Mouse (Mus musculus) NIH3T3 (cell line): Measurements from ENCODE around the gene P4htm.

Source experiments
- DNase-seq: peaks from one replicate; pipeline ENCODE4 v3.0.0-alpha.2; 2012; ENCODE audit warnings: low read depth

P4htm gene

DNA sequence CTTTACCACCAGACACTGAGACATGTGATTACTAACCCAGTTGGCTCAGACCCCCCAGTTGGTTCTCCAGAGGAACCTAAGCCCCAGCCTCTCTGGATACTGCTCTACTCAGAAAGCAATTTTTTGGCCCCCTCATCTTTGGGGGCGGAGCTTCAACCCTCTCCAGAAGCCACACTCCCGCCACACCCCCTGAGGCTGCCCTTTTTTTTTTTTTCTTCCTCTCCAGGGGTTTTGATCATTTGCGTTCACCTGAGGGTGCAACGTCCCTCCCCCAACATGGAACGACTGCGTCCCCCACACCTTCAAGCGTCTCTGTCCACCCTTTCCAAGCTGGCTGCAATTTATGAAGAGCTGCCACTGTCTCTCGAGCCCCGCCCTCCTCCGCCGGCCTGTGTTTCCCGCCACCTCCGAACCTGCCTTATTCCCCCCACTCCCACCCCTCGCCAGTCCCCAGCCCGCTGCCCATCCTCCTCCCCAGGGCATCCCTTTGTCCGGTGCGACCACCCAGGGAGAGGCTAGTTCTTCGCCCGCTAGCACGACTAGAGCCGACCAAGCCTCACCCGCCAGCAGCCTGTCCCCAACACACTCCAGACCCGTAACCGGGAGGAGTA, 19.4 kb downstream of the P4htm start:
- peak; percentile 77 for DNase-seq

DNA sequence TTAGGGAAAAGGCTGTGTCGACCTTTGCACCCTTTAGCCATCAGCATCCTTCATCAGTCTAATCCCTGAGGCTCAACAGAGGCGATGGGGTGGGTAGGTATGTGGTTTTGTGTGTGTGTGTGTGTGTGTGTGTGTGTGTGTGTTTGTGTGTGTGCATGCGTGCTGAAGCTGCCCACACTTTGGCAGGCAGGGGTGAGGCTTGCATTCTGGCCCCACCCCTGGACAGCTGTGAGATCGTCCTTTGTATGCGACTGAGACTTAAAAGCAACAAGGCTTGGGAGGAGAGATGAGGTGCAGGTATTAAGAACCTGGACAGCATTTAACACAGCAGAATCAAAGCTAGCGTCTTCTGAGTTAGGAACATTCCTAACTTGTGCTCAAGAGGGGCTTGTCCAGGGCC, 20.4 kb downstream of the P4htm start:
- no peak for DNase-seq

DNA sequence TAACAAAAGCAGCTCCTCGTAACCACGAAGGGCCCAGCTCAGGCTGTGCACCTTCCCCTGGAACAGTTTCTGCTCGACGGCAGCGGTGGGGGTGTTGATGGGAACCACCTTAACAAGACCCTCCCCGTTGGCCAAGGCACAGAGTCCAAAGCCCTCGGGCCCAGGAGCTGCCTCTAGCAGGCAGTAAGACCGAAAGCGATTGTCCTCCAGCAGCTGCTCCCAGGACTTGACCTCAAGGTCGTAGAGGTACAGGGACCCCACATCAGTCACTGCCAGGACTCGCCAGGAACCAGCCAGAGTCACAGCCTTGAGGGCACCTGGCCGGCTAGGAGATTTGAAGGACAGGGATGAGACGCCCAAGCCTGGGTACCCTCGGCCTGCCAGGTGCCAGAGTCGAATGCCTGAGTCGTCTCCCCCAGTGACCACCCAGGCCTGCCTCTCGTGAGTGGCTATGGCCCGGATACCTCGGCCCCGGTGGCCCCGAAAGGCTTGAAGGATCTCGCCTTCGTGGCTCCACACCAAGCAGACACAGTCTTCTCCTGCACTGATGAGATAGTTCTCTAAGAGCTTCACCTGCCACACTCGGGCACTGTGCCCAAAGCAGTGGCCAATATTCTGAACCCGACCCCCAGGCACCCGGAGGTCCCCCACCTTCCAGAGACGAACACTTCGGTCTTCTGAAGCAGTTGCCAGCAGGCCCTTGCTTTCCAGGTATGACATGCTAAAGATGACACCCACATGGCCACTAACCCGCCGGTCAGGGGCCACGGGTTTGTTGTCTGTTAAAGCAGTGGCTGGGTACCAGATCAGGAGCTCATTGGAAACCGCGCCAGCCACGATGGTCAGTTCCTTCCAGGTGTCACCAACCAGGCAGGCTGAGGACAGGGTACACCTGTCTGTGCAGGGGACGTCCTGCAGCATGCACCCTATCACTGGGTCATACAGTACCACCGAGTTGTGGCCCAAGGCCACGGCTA, 21.9 kb downstream of the P4htm start:
- DNase-seq, result no peak

DNA sequence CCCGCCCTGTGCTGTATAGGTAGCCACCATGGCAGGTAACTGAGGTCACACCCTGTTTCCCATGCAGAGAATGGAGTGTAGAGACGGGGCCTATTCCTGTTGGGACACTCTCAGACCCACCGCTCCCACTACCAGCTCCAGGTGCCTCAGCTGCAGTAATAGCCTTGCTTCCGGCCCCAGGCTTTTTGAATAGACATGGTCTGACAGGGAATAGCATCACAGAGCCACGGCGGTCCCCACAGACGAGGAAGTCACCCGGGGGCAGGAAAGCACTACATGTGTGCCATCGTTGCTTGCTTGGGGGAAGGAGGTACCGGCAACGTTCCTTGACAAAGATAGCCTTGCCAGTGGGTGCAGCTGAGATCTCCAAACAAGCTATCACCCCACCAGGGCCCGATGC, 22.5 kb downstream of the P4htm start:
- DNase-seq, result no peak

DNA sequence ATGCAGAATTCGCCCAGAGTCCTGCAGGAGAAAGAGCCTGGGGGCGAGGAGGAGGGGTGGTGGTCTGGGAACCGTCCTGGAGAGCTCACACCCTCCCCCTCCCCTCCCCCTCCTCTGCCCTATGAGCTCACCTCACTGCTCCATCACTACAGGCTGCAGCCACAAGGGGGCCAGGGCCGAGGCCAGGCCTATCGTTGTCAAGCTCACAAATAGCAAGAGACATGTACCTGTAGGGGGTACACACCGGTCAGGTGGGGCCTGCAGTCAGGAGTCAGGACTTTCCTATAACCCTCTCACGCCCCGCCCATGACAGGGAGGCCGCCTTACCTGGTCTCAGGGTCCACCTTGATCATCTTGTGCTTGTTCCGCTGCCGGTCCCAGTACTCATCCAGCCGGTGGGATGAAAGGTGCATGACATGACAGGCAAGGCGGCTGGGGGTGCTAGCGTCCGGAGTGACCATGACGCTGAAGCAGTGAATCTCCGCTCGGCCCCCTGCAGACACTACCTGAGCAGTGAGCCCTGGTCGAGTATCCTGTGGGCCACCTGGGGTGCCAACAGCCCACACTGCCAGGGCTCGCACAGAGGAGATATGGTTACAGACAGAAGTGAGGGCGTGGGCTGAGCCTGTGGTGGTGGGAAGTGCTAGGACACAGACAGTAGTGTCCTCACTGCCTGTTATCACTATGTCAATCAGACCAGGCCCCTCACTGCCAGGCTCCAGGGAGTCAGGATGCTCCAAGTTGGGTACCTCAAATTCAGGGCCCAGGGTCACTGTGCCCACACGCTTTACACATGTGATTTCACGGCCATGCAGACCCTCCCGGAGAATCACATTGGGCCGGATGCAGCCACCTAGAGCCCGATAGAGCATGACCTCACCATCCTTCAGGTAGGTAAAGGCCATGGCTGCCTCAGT, 23.4 kb downstream of the P4htm start:
- DNase-seq, result peak; percentile 76

DNA sequence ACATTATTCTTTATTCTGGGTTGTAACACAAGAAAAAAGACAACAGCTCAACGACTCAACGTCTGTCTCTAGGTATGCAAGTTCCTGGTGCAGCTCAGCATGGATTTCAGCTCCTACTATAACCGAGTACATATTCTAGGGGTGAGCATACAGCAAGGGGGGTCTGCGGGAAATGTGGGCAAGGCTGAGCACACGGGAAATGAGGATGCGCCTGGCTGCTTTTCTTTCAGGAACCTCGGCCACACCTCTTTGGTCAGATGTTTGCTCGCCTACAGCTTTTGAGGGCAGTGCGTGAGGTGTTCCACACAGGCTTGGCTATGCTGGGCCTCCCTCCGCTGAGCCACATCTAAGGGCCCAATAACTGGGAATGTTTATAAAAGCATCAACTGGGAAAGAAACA, 25.1 kb downstream of the P4htm start:
- DNase-seq, result no peak

DNA sequence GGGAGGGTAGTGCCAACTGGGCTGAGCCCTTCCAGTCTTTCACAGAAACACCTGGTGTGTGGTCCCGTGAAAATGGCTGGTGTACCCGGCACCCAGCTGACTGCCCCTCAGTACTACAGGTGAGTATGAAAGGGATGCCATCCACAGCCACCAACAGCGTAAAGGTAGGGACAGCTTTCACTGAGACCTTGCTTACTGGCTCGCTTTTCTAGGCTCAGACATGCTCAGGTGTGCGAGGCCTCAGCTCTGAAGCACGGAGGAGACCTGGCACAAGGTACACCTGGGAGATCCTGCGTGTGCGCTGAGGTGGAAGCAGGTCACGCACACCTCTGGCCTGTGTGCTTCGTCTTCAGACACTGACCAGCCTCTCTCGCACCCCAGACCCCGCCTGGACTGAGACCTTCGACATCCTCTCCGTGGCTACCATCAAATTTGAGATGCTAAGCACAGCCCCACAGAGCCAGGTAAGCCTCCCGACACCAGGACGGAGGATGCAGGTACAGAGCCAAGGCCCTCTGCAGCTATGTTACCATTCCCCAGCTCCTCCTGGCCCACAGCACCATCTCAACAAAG, 26.0 kb downstream of the P4htm start:
- DNase-seq, result no peak

DNA sequence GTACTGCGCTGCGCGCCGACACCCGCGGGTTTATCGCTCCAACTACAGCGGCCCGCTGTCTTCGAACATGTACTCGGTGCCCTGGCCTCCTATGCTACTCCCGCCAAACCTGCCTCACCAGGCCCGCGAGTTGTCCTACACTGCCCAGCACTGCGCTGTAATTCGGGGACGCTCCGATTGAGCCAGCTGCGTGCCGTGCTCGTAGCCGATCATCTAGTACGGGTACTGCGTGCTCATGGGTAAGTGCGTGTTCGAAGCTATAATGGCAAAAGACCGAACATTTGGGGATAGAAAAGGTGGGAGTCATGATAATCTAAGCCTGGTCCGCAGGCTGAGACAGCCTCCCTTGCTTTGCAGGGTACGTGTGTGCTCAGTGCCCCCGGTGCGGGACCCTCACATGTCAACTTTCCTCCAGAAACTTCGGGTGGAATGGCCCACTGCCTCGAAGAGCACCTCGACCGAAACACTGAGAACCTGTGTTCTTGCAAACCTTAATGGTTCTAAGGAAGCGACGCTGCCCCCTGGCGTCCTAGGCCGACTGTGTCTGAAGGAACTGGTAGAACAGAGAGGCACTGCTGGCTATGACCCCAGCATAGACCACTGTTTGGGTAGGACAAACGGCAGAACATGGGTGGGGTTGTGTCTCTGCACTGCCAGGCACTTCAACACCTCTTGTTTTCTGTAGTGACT, 27.1 kb downstream of the P4htm start:
- DNase-seq, result peak; percentile 89

DNA sequence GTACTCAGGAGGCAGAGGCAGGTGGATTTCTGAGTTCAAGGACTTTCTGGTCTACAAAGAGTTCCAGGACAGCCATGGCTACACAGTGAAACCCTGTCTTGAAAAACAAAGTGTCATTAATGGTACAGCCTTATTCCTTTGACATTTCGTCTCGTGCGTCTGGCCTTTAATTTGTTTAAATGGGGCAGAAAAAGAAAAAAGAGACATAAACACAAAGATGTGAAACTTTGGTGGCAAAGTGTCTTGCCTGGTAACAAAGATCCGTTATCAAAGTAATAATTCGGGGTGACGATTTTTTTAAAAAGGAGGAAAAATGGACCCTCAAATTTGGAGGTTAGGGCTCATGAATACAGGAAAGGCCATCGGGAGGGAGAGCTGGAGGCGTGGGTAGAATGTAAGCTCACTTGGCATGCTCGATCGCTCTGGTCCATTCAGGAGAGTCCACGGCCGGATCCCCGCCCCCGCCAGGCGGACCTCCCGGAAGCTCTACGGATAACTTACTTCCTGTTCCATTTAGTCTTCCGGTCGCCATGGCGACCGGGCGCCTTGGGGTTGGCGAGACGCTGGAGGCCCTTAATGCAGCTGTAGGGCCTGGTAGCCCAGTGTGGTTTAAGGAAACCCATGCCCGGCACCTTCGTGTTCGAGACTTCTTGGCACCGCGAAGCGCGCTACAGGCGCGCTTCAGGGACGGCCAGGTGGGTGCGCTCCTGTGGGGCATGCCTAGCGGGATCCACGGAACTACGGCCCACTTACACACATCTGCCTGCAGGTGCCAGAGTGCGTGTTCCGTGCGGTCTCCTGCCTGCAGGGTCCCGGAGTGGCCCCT, 27.9 kb downstream of the P4htm start, which contains the start of gene Dalrd3:
Dalrd3 (plus strand) TSS at position 506 of the 826 bp plus-strand sequence.
- peak; percentile 95 for DNase-seq

DNA sequence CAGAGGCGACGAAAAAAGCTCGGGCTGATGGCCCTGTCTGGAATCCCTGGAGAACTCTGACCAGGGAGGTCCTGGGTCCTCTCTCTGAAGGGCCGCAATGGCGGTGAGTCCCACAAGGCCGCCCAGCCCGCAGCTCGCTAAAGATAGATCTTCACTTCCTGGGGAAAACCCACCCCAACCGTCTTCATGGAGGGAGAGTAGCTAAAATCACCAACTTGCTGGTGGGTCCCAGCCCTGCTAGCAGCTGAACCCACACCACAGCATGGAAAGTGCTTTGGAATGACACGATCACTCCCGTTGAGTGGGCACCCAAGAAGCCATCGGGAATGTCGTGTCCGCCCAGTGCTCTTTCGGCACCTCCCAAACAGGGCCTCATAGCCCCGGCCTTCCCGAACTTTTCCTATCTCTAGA, 29.0 kb downstream of the P4htm start:
- no peak for DNase-seq

DNA sequence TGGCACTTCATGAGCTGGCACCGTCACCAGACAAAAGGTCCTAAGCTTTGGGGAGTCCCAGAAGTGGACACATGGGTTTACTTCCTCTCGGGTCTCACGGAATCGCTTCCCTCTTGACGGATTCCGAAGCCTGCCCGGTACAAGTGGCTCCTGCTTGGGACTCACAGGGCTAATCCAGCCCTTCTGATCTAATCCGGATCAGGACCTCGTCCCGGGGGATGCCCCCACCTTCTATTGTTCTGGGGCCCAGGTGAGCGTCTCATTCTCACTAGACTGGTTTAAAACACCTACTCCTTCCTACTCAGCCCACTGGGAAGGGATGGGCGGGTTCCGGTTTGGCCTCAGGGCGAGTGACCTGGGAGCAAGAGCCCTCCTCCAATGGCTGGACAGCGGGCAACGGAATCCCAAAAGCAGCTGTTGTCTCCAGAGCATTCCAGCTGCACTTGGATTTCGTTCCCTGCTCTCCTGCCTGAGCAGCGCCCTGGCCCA, 29.5 kb downstream of the P4htm start:
- peak; percentile 22 for DNase-seq

DNA sequence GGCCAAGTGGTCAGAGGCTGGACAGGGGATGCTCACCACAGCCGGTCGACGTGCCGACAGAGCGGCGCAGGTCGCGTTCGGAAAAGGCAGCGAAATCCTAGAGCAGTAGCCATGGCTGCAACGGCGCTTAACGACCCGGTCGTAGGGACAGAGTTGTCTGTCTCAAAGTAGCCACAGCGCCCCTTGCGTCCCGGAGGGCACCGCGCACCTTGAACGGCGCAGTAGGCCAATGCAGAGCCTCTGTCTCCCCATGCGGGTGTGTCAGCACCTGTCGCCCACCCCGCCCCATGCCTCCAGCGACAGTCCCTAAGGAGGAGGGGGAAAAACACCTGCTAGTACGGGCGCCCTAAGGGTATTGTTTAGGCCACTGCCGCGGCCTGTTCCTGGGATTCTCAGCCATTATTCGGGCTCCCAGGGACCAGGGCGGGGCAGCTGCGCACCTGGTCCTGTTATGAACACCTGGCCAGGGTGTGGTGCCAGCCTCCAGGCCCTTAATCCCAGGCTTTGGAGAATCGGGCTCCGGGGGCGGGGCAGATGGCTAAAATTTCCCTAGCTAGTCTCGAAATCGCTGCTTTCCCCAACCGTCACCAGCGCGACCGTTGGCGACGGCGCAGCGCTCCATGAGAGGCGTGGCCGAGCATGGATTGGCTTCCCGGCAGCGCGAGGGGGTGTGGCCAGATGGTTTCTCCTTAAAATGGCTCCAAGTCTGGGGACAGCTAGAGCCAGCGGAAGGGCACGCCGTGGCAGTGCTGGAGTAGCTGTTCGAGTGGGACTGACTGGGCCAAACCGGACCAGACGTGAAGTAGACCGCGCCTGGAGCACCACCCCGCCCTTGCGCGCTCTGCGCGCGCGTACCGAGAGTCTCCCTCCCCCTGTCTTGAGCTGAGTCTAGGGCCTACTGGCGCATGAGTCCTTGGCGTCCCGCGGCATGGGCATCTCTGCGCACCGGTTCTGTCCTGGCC, 30.4 kb downstream of the P4htm start, which contains the start of gene Ndufaf3:
Ndufaf3 (minus strand) TSS at position 620 of the 962 bp plus-strand sequence.
- DNase-seq, result peak; percentile 89

DNA sequence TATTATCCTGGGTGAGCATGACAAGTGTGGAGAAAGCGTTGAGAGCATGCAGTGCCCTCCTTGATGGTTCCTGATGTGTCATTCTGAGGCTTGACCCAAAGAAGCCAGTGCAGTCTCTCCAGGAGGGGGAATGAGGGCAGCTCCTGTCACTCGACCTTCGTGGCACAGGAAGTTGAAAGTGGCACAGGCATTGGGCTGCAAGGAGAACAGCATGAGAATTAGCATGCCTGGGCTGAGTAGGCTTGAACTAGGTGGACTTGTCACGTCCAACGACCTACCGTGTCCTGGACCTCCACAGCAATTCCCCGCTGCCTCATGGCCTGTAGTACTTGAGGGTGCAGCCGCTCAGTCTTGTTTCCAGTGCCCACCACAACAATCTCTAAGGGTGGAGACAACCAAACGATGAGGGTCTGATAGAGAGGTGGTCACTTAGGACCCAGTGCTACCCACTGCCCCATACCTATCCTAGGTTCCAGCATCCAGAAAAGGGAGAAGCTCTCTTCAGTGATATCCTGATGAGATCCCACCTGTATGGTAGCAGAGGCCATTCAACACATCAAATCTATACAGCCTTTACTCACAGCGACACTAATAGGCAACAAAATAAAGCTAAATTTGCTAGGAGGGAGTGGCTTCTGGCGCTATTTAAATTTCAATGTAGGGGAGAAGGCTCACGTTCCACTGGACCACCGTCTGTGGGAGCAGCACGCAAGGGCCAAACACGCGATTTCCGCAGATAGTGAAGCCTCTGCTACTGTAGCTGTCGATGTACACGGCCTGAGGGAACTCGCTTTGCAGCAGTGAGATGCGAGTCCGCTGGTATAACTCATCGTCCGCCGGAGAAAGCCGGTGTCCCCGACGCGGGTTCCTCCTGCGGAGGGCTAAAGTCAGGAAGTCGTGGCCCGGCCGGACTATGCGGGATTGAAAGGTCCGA, 31.3 kb downstream of the P4htm start:
- DNase-seq, result no peak

DNA sequence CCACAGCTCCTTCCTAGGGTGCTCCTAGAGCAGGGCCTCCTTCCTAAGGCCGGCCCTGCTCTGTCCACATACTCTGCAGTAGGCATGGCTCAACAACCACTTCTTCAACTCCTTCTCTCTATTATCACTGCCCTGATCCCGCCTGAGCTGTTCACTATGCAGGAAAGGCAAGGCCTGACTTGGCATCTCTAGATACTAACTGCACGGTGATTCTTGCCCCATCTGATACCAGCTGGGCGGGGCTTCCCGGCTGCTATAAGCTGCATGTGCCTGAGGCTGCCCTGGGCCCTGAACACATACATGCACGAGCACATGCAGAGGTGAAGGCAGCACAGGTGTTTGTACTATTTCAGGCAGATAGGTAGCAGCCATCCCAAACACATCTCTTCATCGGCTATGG, 33.3 kb downstream of the P4htm start:
- DNase-seq, result no peak

DNA sequence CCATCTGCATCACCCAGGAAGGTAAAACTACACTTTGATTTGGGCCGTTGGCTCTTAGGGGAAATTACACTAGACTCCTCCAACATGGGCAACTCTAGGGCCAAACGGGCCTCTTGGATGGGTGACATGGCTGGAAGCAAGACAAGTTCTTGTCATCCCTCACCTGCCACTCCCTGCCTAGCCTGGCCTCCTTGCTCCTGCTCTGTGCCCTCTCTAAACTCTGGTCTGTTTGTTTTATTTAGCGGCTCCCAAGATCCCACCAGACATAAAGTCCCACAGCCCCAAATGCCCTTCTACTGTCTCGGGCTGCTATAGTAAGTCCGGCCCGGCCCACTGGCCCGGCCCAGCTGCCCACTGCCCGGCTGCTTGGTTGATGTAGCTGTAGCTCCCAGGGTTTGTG, 33.8 kb downstream of the P4htm start:
- no peak for DNase-seq

DNA sequence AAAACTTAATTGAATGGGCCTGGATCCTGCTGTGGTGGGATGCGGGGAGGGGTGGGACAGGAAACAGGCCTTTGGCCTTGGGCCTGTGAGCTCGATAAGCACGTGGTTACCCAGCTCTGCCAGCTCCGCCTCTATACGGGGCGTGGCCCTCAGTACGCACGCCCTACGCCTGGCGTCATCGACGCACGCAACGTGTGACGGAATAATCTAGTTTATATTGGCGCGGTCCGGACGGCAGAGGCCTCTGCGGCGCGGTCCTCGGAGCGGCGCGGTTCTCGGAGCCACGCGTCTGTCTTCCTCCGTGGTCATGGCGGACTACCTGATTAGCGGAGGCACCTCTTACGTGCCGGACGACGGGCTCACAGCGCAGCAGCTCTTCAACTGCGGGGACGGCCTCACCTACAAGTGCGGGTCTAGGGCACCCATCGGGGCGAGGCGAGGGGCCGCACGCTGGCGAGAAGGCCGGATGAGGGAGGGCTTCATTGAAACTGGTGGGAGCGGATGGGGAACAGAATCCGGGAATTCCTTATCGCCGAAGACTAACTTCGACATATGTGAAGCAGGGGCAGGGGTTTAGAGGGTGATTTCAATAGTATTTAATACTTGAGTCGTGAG, 37.1 kb downstream of the P4htm start, which contains the start of gene Impdh2:
Impdh2 (plus strand) TSS at position 60 of the 615 bp plus-strand sequence.
- peak; percentile 98 for DNase-seq

DNA sequence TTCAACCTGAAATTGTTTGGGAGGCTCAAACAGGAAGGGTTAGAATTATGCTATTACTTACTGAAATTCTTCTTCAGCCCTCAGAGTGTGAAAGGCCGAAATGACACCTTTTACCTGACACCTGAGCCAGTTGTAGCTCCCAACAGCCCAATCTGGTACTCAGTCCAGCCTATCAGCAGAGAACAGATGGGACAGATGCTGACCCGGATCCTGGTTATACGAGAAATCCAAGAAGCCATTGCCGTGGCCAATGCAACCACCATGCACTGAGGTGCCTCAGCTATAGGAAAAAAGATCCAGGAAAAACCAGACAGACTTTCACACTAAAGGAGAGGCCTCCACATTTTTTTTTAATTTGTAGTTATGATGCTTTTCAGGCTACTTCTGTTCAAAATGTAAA, 38.3 kb downstream of the P4htm start:
- DNase-seq, result no peak
